Mouse (Mus musculus): ENCODE data around the gene Il2ra. TPM values are rescaled to one million over a fixed set of nuclear protein-coding genes. Genes with fewer than 3 reads are reported as not detected.

Gene Il2ra
- polyA plus RNA-seq, 1 experiment, result 0.19 TPM

- Histone ChIP-seq H3K27ac (ENCODE audit: insufficient read depth, low read length) (no peak overlapping the region), H3K4me3 (ENCODE audit: insufficient read depth, low read length) (no peak overlapping the region)
Observed at GRCm38 (mm10) chr2:11735853-11736252, 93.2 kb downstream of the Il2ra start.

GRCm38 (mm10) chr2:11738794-11739193 is 96.2 kb downstream of the Il2ra start:
- Histone ChIP-seq H3K4me1 (ENCODE audit: control insufficient read depth, insufficient read depth, low read length) (no peaks in the 10 kb centered on the region), H3K27ac (ENCODE audit: insufficient read depth, low read length) (no peak overlapping the region), H3K4me3 (ENCODE audit: insufficient read depth, low read length) (no peak overlapping the region)
- TF ChIP-seq POLR2A (IDR thresholded peaks at IDR 0.05; ENCODE audit: extremely low read depth, insufficient read depth, low read length), result no peak

More at GRCm38 (mm10) chr2:11735853-11736252, 93.2 kb downstream of the Il2ra start:
- TF ChIP-seq CTCF (IDR thresholded peaks at IDR 0.05; ENCODE audit: extremely low read depth, insufficient read depth, low read length) (no peak), POLR2A (IDR thresholded peaks at IDR 0.05; ENCODE audit: extremely low read depth, insufficient read depth, low read length) (no peak)
- peaks cover 1% of the 10 kb centered on the region for H3K4me1 ChIP-seq (ENCODE audit: control insufficient read depth, insufficient read depth, low read length)

- Histone ChIP-seq H3K4me3 (ENCODE audit: insufficient read depth, low read length) (no peak overlapping the region), H3K4me1 (ENCODE audit: control insufficient read depth, insufficient read depth, low read length) (no peaks in the 10 kb centered on the region), H3K27ac (ENCODE audit: insufficient read depth, low read length) (no peak overlapping the region; the same call in 1 of the 2 replicates)
- TF ChIP-seq CTCF (IDR thresholded peaks at IDR 0.05; ENCODE audit: extremely low read depth, insufficient read depth, low read length) (no peak), POLR2A (IDR thresholded peaks at IDR 0.05; ENCODE audit: extremely low read depth, insufficient read depth, low read length) (no peak)
Observed at GRCm38 (mm10) chr2:11739516-11740051, 97.0 kb downstream of the Il2ra start.

Other genes starting within 250 kb of the Il2ra start
- 19.4 and 20.6 TPM in 2 replicates for gene Pfkfb3, start 88.7 kb upstream of the Il2ra start, polyA plus RNA-seq (2012; rRNA removed)
- gene Rbm17, start 38.7 kb upstream of the Il2ra start, polyA plus RNA-seq (2012; rRNA removed), result 93.7 and 104 TPM in 2 replicates
- gene Gm17490, start 16.5 kb upstream of the Il2ra start, polyA plus RNA-seq (2012; rRNA removed), result not detected in 2 replicates
- 19.0 and 21.7 TPM in 2 replicates for gene Il15ra, start 62.5 kb downstream of the Il2ra start, polyA plus RNA-seq (2012; rRNA removed)
- gene Fbh1, start 134.8 kb downstream of the Il2ra start, polyA plus RNA-seq (2012; rRNA removed), result 90.0 and 91.0 TPM in 2 replicates
- 96.0 and 107 TPM in 2 replicates for gene Ankrd16, start 135.1 kb downstream of the Il2ra start, polyA plus RNA-seq (2012; rRNA removed)